Mouse (Mus musculus) intestine, embryonic 15.5 days (tissue): Measurements from ENCODE around the gene 4930447C04Rik. TPM values are rescaled to one million over a fixed set of nuclear protein-coding genes. Genes with fewer than 3 reads are reported as not detected.
A peak's percentile ranks its signal among the peaks of the same experiment; 100 is the strongest.

Source experiments
- ATAC-seq: fragments of 200-750 bp; cut with Nextera tagmentation; 2 replicates; pipeline ENCODE4 v1.8.0; 2017; ENCODE audit warnings: moderate TSS enrichment, moderate library complexity
- H3K27ac ChIP-seq: fragments of 300-500 bp; sonication (generic); 2 replicates; pipeline ENCODE4 v1.5.1; 2015; ENCODE audit warnings: mild to moderate bottlenecking, inconsistent platforms
- H3K27me3 ChIP-seq: fragments of 300-500 bp; sonication (generic); replicated peaks from 2 replicates; pipeline ENCODE4 v1.6.1; 2015; ENCODE audit warnings: inconsistent platforms
- H3K36me3 ChIP-seq: fragments of 300-500 bp; sonication (generic); 2 replicates; pipeline ENCODE4 v1.6.1; 2015; ENCODE audit warnings: inconsistent platforms
- H3K4me1 ChIP-seq: fragments of 300-500 bp; sonication (generic); replicated peaks from 2 replicates; pipeline ENCODE4 v1.6.1; 2015; ENCODE audit warnings: inconsistent platforms
- H3K4me2 ChIP-seq: fragments of 300-500 bp; sonication (generic); replicated peaks from 2 replicates; pipeline ENCODE4 v1.6.1; 2015; ENCODE audit warnings: mild to moderate bottlenecking, inconsistent platforms
- H3K4me3 ChIP-seq: fragments of 300-500 bp; sonication (generic); replicated peaks from 2 replicates; pipeline ENCODE4 v1.5.1; 2015; ENCODE audit warnings: inconsistent platforms
- H3K9ac ChIP-seq: fragments of 300-500 bp; sonication (generic); 2 replicates; pipeline ENCODE4 v1.6.1; 2015; ENCODE audit warnings: inconsistent platforms
- H3K9me3 ChIP-seq: fragments of 300-500 bp; sonication (generic); 2 replicates; pipeline ENCODE4 v1.6.1; 2016; ENCODE audit warnings: inconsistent platforms
- WGBS: fragments of 180-500 bp; shearing (Covaris S2); methylation state at CpG from one replicate; pipeline ENCODE4 v1.1.7; 2015; 5-methylcytosine and 5-hydroxymethylcytosine counted together
- polyA plus RNA-seq: library from polyadenylated mRNA; unstranded; fragments of >200 nt; fragmentation: Nextera tagmentation; extraction: Ambion mirVana; gene quantifications from 2 replicates; pipeline ENCODE4 v1.2.1, GENCODE M21; 2015

The 4930447C04Rik gene
- polyA plus RNA-seq, 1 experiment from 2014 or later = 1.7 TPM

DNA sequence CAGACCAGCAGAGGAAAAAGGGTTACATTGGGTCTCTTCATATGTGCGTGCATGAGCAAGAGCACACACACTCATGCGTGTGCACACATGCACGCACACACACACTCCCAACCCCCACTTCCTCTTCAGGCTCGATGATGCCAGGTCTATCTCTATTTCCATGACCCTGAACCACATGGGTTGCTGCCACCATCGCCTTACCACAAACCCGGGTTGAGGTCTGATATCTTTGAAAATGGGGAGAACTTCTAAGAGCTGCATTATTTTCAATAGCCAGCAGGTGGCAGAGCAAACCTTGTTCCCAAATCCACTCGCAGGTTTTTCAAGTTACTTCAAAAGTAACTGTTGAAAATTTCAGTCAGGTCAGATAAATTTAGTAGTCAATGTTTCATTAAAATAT is 92.8 kb downstream of the 4930447C04Rik start:
- no peak for ATAC-seq
- Histone ChIP-seq H3K27me3 (peaks cover 10% of the 10 kb centered on the region; the same call in 1 of the 2 replicates), H3K4me3 (no peak overlapping the region), H3K9me3 (no peaks in the 10 kb centered on the region), H3K9ac (no peak overlapping the region), H3K36me3 (no peaks in the 10 kb centered on the region), H3K4me1 (peaks cover 5% of the 10 kb centered on the region; the same call in 1 of the 2 replicates), H3K4me2 (no peak overlapping the region), H3K27ac (no peak overlapping the region)
- 24% methylated on average over 7 of the region's 7 CpGs for WGBS

- Histone ChIP-seq H3K4me3 (no peak overlapping the region), H3K9me3 (no peaks in the 10 kb centered on the region), H3K4me1 (peaks cover 5% of the 10 kb centered on the region; the same call in 1 of the 2 replicates), H3K27ac (no peak overlapping the region), H3K4me2 (no peak overlapping the region), H3K27me3 (peaks cover 10% of the 10 kb centered on the region; the same call in 1 of the 2 replicates), H3K9ac (no peak overlapping the region), H3K36me3 (no peaks in the 10 kb centered on the region)
- 32% methylated on average over 10 of the region's 10 CpGs for WGBS
- no peak for ATAC-seq
Measured at GRCm38 (mm10) chr12:72845946-72846345, 94.6 kb downstream of the 4930447C04Rik start.

DNA sequence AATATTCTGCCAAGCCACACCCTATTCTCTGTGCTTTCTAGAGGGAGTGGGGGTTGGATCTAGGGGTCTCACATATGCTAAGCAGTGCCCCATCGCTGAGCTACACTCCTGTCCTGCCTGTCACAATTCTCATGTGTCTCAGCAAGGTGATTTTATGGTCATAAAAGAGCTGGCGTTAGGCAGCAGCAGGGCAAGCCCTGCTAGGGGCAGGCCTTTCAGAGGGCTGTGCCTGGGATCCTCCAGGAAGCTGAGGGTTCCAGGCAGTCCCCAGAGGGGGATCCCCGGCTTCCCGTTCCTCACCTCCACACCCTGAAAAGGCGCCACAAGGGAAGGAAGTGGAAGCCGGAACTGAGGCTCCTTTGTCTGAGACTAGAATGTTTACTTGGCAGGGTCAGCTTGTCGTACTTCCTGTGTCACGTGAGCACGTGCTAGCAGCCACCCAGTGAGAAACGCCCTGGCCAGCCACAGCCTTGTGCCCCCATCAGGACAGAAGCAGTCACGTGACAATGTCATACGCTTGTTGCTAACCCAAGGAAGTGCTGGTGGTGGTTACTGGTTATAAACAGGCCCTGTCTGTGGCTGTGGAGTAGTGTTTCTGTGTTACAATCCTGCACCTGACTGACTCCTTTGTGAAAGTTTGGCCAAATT is 96.5 kb downstream of the 4930447C04Rik start:
- ATAC-seq = peak; percentile 89
- peak overlapping the region; percentile 7; the same call in 1 of the 2 replicates for H3K4me3 ChIP-seq
- H3K27ac ChIP-seq = peak overlapping the region; percentile 72
- H3K4me2 ChIP-seq = peak overlapping the region; percentile 60
- H3K36me3 ChIP-seq = no peaks in the 10 kb centered on the region
- 0 out of 2 replicates have a peak overlapping the region, but pooled peaks have one; percentile 10 for H3K9ac ChIP-seq
- H3K27me3 ChIP-seq = peaks cover 6% of the 10 kb centered on the region; the same call in 1 of the 2 replicates
- peaks cover 5% of the 10 kb centered on the region; the same call in 1 of the 2 replicates for H3K4me1 ChIP-seq
- no peaks in the 10 kb centered on the region for H3K9me3 ChIP-seq
- WGBS = 13% methylated on average over 12 of the region's 12 CpGs

- no peaks in the 10 kb centered on the region for H3K36me3 ChIP-seq
- peaks cover 5% of the 10 kb centered on the region; the same call in 1 of the 2 replicates for H3K4me1 ChIP-seq
- peak; percentile 54 for ATAC-seq
- 0 out of 2 replicates have a peak overlapping the region, but pooled peaks have one; percentile 7 for H3K4me3 ChIP-seq
- H3K9ac ChIP-seq = no peak overlapping the region
- H3K27ac ChIP-seq = peak overlapping the region; percentile 72; the same call in 1 of the 2 replicates
- H3K4me2 ChIP-seq = peak overlapping the region; percentile 60
- H3K27me3 ChIP-seq = peaks cover 6% of the 10 kb centered on the region; the same call in 1 of the 2 replicates
- 66% methylated on average over 4 of the region's 4 CpGs for WGBS
- no peaks in the 10 kb centered on the region for H3K9me3 ChIP-seq
Measured at GRCm38 (mm10) chr12:72843555-72843954, 97.0 kb downstream of the 4930447C04Rik start.

GRCm38 (mm10) chr12:72843135-72843534 is 97.4 kb downstream of the 4930447C04Rik start:
- ATAC-seq = no peak
- no peak overlapping the region for H3K27ac ChIP-seq

DNA sequence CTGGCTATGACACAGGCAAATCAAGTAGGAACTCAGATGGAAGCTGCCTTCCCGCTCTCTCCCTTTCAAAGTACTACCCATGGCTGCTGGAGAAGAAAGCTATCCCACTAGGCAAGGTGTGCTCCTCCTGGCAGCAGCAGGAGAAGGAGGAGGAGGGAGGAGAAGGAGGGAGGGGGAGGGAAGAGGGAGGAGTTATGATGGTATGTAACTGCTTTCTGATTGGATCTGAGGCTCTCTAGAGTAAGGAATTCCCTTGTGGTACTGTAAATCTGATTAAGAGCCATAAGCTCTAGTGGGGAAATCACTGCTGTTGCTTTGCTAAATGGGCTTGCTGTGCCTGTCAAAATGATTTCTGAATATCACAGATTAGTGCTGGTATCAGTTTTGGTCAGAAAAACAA is 99.1 kb downstream of the 4930447C04Rik start:
- no peak overlapping the region for H3K27ac ChIP-seq
- ATAC-seq = no peak
- no peak overlapping the region for H3K4me3 ChIP-seq
- H3K4me1 ChIP-seq = peaks cover 5% of the 10 kb centered on the region; the same call in 1 of the 2 replicates
- no peak overlapping the region for H3K4me2 ChIP-seq
- H3K9ac ChIP-seq = no peak overlapping the region
- H3K36me3 ChIP-seq = no peaks in the 10 kb centered on the region
- WGBS = 96% methylated on average over 1 of the region's 1 CpGs
- H3K27me3 ChIP-seq = peaks cover 1% of the 10 kb centered on the region; the same call in 1 of the 2 replicates
- H3K9me3 ChIP-seq = no peaks in the 10 kb centered on the region

More at GRCm38 (mm10) chr12:72843135-72843534, 97.4 kb downstream of the 4930447C04Rik start:
- Histone ChIP-seq H3K9ac (no peak overlapping the region), H3K4me3 (no peak overlapping the region), H3K4me1 (peaks cover 5% of the 10 kb centered on the region; the same call in 1 of the 2 replicates), H3K27me3 (peaks cover 6% of the 10 kb centered on the region; the same call in 1 of the 2 replicates), H3K9me3 (no peaks in the 10 kb centered on the region), H3K36me3 (no peaks in the 10 kb centered on the region), H3K4me2 (no peak overlapping the region)
- 89% methylated on average over 4 of the region's 4 CpGs for WGBS

DNA sequence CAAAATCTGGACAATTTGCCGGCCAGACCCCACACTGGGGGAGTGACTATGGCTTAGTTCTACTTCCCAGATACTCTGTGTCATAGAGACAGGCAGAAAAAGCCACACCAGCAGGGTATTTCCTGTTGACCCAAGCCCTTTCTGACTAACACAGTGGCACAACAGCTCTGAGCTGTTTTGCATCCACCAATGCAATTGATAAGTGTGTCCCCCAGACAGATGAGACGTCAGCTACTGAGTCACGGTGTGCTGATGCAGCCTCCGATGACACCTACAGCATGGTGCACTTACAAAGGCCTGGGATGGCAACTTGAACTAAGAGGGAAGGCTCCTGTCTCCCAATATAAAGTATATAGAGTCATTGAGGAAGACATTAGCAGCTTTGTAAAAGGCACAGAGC is 103.3 kb downstream of the 4930447C04Rik start:
- no peak overlapping the region for H3K4me3 ChIP-seq
- WGBS = 76% methylated on average over 4 of the region's 4 CpGs
- no peak for ATAC-seq

GRCm38 (mm10) chr12:72835518-72836015 is 105.0 kb downstream of the 4930447C04Rik start:
- H3K36me3 ChIP-seq = no peaks in the 10 kb centered on the region
- H3K4me2 ChIP-seq = no peak overlapping the region
- peaks cover 13% of the 10 kb centered on the region; the same call in 1 of the 2 replicates for H3K27me3 ChIP-seq
- 71% methylated on average over 8 of the region's 8 CpGs for WGBS
- H3K4me3 ChIP-seq = no peak overlapping the region
- H3K9me3 ChIP-seq = no peaks in the 10 kb centered on the region
- ATAC-seq = no peak
- H3K4me1 ChIP-seq = peaks cover 6% of the 10 kb centered on the region; the same call in 1 of the 2 replicates
- no peak overlapping the region for H3K9ac ChIP-seq
- H3K27ac ChIP-seq = no peak overlapping the region

More for the DNA sequence above, 103.3 kb downstream of the 4930447C04Rik start:
- Histone ChIP-seq H3K4me1 (no peaks in the 10 kb centered on the region), H3K36me3 (no peaks in the 10 kb centered on the region), H3K27ac (no peak overlapping the region), H3K27me3 (peaks cover 5% of the 10 kb centered on the region; the same call in 1 of the 2 replicates), H3K9me3 (no peaks in the 10 kb centered on the region), H3K4me2 (no peak overlapping the region), H3K9ac (no peak overlapping the region)

- H3K4me2 ChIP-seq = no peak overlapping the region
- H3K4me1 ChIP-seq = peaks cover 6% of the 10 kb centered on the region; the same call in 1 of the 2 replicates
- WGBS = 76% methylated on average over 14 of the region's 14 CpGs
- H3K27ac ChIP-seq = no peak overlapping the region
- ATAC-seq = no peak
- H3K4me3 ChIP-seq = no peak overlapping the region
- no peak overlapping the region for H3K9ac ChIP-seq
- H3K27me3 ChIP-seq = peaks cover 14% of the 10 kb centered on the region; the same call in 1 of the 2 replicates
- H3K9me3 ChIP-seq = no peaks in the 10 kb centered on the region
- H3K36me3 ChIP-seq = no peaks in the 10 kb centered on the region
Measured at GRCm38 (mm10) chr12:72834773-72835517, 105.6 kb downstream of the 4930447C04Rik start.

DNA sequence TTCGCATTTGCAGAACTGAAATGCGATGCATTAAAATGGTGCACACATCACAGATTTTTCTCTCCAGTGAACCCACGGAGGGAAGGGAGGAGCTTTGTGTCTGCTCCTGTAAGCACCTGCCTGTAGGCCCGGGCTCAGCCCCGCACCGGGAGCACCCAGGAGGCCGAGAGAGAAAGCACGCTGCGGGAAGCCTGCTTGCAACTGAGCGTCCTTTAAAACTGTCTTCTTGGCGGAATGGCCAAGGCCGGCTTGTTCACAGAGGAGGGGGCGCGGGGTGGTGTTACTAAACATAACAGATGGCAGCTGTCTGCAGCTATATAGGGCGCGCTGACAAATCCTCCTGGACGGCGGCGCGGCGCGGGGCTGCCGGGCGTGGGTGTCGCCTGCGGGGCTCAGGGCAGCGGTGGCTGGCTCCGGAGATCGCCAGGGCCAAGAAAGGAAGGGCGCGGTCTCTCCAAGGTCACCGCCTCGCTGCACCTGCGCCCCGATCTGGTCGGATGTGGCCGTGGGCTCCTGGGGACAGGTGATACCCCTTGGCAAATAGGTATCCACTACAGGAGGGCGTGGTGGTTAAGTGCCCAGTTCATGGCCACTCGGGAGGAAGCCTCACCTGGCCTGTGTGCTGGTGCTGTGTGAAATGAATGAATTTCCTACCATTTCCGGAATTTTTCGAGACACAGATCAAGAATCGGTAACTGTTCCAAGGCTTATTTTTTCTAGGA is 108.7 kb downstream of the 4930447C04Rik start:
- peak; percentile 37 for ATAC-seq
- H3K27ac ChIP-seq = no peak overlapping the region
- H3K4me3 ChIP-seq = peak overlapping the region; percentile 36
- H3K9ac ChIP-seq = peak overlapping the region; percentile 36
- peaks cover 8% of the 10 kb centered on the region; the same call in 1 of the 2 replicates for H3K4me1 ChIP-seq
- WGBS = 7% methylated on average over 42 of the region's 42 CpGs
- H3K36me3 ChIP-seq = no peaks in the 10 kb centered on the region
- peak overlapping the region; percentile 85 for H3K4me2 ChIP-seq
- peaks cover 14% of the 10 kb centered on the region; the same call in 1 of the 2 replicates for H3K27me3 ChIP-seq
- H3K9me3 ChIP-seq = no peaks in the 10 kb centered on the region
